Mouse (Mus musculus) bone marrow, adult 2 months (tissue): ENCODE measurements around the gene Ddx39.

Experiments
- CTCF ChIP-seq: fragments of 200-500 bp; IDR thresholded peaks from 2 replicates; pipeline ENCODE4 v1.5.1; 2011; ENCODE audit warnings: low read length, control low read depth; ENCODE audit not compliant: control insufficient read depth, insufficient read depth
- POLR2A ChIP-seq: fragments of 200-500 bp; IDR thresholded peaks from 2 replicates; pipeline ENCODE4 v1.6.1; 2011; ENCODE audit warnings: low read depth, mild to moderate bottlenecking, control low read depth, low read length, borderline replicate concordance; ENCODE audit not compliant: control insufficient read depth

DNA sequence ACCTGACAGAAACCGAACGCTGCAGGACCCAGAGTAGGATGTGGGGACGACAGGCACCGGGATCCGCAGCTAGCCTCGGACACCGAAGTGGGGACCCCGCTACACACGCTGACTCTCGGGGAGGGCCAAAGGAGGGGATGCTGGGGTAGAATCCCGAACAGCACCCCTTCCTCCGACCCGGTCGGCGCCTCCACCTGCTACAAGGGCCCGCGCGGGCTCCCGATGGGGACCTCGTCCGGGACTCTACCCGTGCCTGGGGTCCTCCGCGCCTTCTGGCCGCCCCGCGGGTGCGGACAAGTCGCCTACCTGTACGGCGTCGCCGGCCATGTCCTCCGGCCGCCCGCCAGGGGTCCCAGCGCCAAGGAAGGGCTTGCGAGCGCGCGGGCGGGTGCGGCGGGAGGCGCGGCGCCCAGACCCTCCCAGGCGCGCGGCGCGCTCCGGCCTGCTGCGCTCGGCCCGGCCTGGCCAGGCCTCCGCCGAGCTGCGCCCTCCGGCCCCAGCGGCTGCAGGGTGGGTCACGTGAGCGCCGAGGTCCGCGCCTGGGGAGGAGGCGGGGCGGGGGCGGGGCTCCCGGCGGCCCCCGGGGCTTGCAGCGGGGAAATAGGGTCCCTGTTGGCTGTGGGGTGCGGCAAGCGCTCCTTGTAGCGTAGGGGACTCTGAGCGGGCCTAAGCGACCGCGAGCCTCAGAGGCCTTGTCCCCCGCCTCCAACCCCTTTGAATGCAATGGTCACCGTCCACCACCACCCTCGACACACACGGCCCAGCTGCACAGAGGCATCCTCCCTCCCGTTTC lies 16.1 kb upstream of the Ddx39 start, which contains the start of gene Pkn1:
- TF ChIP-seq CTCF (no peak), POLR2A (peak; percentile 69; the same call in 1 of the 2 replicates)
